Mouse (Mus musculus) MEL (cell line): Measurements from ENCODE around the gene Pou3f1. TPM values are rescaled to one million over a fixed set of nuclear protein-coding genes. Genes with fewer than 3 reads are reported as not detected.

Experiments
- DNase-seq: peaks from one replicate; pipeline ENCODE4 v3.0.0; 2011; ENCODE audit warnings: low read depth, low spot score
- H3K27ac ChIP-seq: 2 replicates; pipeline ENCODE4 v1.5.1; 2012; ENCODE audit warnings: low read depth, mild to moderate bottlenecking, control low read depth, low read length, moderate library complexity; ENCODE audit not compliant: control insufficient read depth
- H3K27me3 ChIP-seq, 2 experiments: fragments of 150-350 bp in 1 of 2; sonication (generic) in 1 of 2; 2 replicates each; pipeline ENCODE4 v1.6.1; 2012; ENCODE audit warnings: low read length in 2 of 2, mild to moderate bottlenecking in 2 of 2, improper control_type of control experiment in 1 of 2, moderate library complexity in 1 of 2; ENCODE audit not compliant: insufficient read depth in 2 of 2, control insufficient read depth in 1 of 2
- H3K36me3 ChIP-seq, 2 experiments: 2 replicates each; pipeline ENCODE4 v1.6.1; 2012 to 2014; ENCODE audit warnings: low read length in 2 of 2, improper control_type of control experiment in 1 of 2, inconsistent platforms in 1 of 2, mild to moderate bottlenecking in 1 of 2; ENCODE audit not compliant: insufficient read depth in 2 of 2, control insufficient read depth in 1 of 2
- H3K4me1 ChIP-seq, 2 experiments: fragments of 150-350 bp in 1 of 2; sonication (generic) in 1 of 2; 2 replicates each; pipeline ENCODE4 v1.6.1; 2012; ENCODE audit warnings: low read length in 2 of 2, improper control_type of control experiment in 1 of 2, mild to moderate bottlenecking in 1 of 2; ENCODE audit not compliant: insufficient read depth in 2 of 2, control insufficient read depth in 1 of 2
- H3K4me3 ChIP-seq, 2 experiments: fragments of 150-350 bp in 1 of 2; sonication (generic) in 1 of 2; 2 replicates each; pipeline ENCODE4 v1.5.1; 2012; ENCODE audit warnings: low read depth in 2 of 2, low read length in 2 of 2, mild to moderate bottlenecking in 2 of 2, moderate library complexity in 2 of 2, control low read depth in 1 of 2, improper control_type of control experiment in 1 of 2; ENCODE audit not compliant: control insufficient read depth in 1 of 2, insufficient read depth in 1 of 2
- H3K79me2 ChIP-seq: 2 replicates; pipeline ENCODE4 v1.6.1; 2012; ENCODE audit warnings: mild to moderate bottlenecking, low read length, moderate library complexity; ENCODE audit not compliant: control insufficient read depth, poor library complexity, insufficient read depth
- H3K9ac ChIP-seq: 2 replicates; pipeline ENCODE4 v1.6.1; 2012; ENCODE audit warnings: low read depth, mild to moderate bottlenecking, control low read depth, low read length, moderate library complexity; ENCODE audit not compliant: control insufficient read depth, poor library complexity, severe bottlenecking
- H3K9me3 ChIP-seq: fragments of 150-350 bp; sonication (generic); replicated peaks from 2 replicates; pipeline ENCODE4 v1.6.1; 2012; ENCODE audit warnings: mild to moderate bottlenecking, low read length, improper control_type of control experiment, moderate library complexity; ENCODE audit not compliant: insufficient read depth
- CHD2 ChIP-seq: IDR thresholded peaks from 2 replicates; pipeline ENCODE4 v1.6.1; 2011; ENCODE audit warnings: low read length, improper control_type of control experiment
- E2F4 ChIP-seq: IDR thresholded peaks from 2 replicates; pipeline ENCODE4 v1.6.1; 2011; ENCODE audit warnings: low read depth, low read length, improper control_type of control experiment, borderline replicate concordance
- ELF1 ChIP-seq: IDR thresholded peaks from 2 replicates; pipeline ENCODE4 v1.6.1; 2014; ENCODE audit warnings: low read depth, mild to moderate bottlenecking, inconsistent platforms, low read length, improper control_type of control experiment, moderate library complexity
- EP300 ChIP-seq, 2 experiments: IDR thresholded peaks; 2 replicates each; pipeline ENCODE4 v1.6.1; 2011; ENCODE audit warnings: improper control_type of control experiment in 2 of 2, low read length in 2 of 2, low read depth in 1 of 2, mild to moderate bottlenecking in 1 of 2
- GABPA ChIP-seq: IDR thresholded peaks from 2 replicates; pipeline ENCODE4 v1.6.1; 2012; ENCODE audit warnings: low read depth, mild to moderate bottlenecking, inconsistent platforms, low read length, improper control_type of control experiment, moderate library complexity
- GATA1 ChIP-seq: IDR thresholded peaks from 2 replicates; pipeline ENCODE4 v1.6.1; 2011; ENCODE audit warnings: low read depth, low read length, improper control_type of control experiment
- HCFC1 ChIP-seq: IDR thresholded peaks from 2 replicates; pipeline ENCODE4 v1.6.1; 2012; ENCODE audit warnings: low read depth, mild to moderate bottlenecking, inconsistent platforms, low read length, improper control_type of control experiment, moderate library complexity
- MAFK ChIP-seq: IDR thresholded peaks from 2 replicates; pipeline ENCODE4 v1.6.1; 2011; ENCODE audit warnings: low read depth, mild to moderate bottlenecking, low read length, improper control_type of control experiment, borderline replicate concordance
- MAZ ChIP-seq: IDR thresholded peaks from 2 replicates; pipeline ENCODE4 v1.6.1; 2012; ENCODE audit warnings: low read depth, mild to moderate bottlenecking, inconsistent platforms, low read length, improper control_type of control experiment
- MYB ChIP-seq: IDR thresholded peaks from 2 replicates; pipeline ENCODE4 v1.6.1; 2011; ENCODE audit warnings: mild to moderate bottlenecking, low read depth, low read length, improper control_type of control experiment
- MYC ChIP-seq: IDR thresholded peaks from 2 replicates; pipeline ENCODE4 v1.6.1; 2011; ENCODE audit warnings: low read depth, mild to moderate bottlenecking, low read length, improper control_type of control experiment, moderate library complexity
- NELFE ChIP-seq: IDR thresholded peaks from 2 replicates; pipeline ENCODE4 v1.6.1; 2011; ENCODE audit warnings: low read depth, low read length, improper control_type of control experiment
- NRF1 ChIP-seq: IDR thresholded peaks from 2 replicates; pipeline ENCODE4 v1.6.1; 2014; ENCODE audit warnings: low read depth, mild to moderate bottlenecking, inconsistent platforms, low read length, improper control_type of control experiment, moderate library complexity; ENCODE audit not compliant: poor library complexity, insufficient read depth, severe bottlenecking
- POLR2A ChIP-seq, 2 experiments: IDR thresholded peaks; 2 replicates each; pipeline ENCODE4 v1.6.1; 2011 to 2012; ENCODE audit warnings: low read length in 2 of 2, mild to moderate bottlenecking in 2 of 2, control low read depth in 1 of 2, improper control_type of control experiment in 1 of 2, low read depth in 1 of 2, moderate library complexity in 1 of 2; ENCODE audit not compliant: control insufficient read depth in 1 of 2, insufficient read depth in 1 of 2, poor library complexity in 1 of 2
- POLR2AphosphoS5 ChIP-seq: IDR thresholded peaks from 2 replicates; pipeline ENCODE4 v1.6.1; 2012; ENCODE audit warnings: low read depth, borderline replicate concordance, mild to moderate bottlenecking, inconsistent platforms, low read length, moderate library complexity, mixed read lengths
- RCOR1 ChIP-seq: IDR thresholded peaks from 2 replicates; pipeline ENCODE4 v1.6.1; 2012; ENCODE audit warnings: low read depth, mild to moderate bottlenecking, inconsistent platforms, low read length, improper control_type of control experiment
- SMC3 ChIP-seq: IDR thresholded peaks from 2 replicates; pipeline ENCODE4 v1.6.1; 2011; ENCODE audit warnings: low read depth, low read length, improper control_type of control experiment
- TCF12 ChIP-seq: IDR thresholded peaks from 2 replicates; pipeline ENCODE4 v1.6.1; 2014; ENCODE audit warnings: low read depth, mild to moderate bottlenecking, inconsistent platforms, low read length, improper control_type of control experiment, moderate library complexity
- UBTF ChIP-seq: IDR thresholded peaks from 2 replicates; pipeline ENCODE4 v1.6.1; 2012; ENCODE audit warnings: low read depth, mild to moderate bottlenecking, inconsistent platforms, low read length, improper control_type of control experiment, moderate library complexity, borderline replicate concordance; ENCODE audit not compliant: insufficient read depth
- ZMIZ1 ChIP-seq: IDR thresholded peaks from 2 replicates; pipeline ENCODE4 v1.6.1; 2012; ENCODE audit warnings: low read depth, mild to moderate bottlenecking, inconsistent platforms, low read length, improper control_type of control experiment, moderate library complexity
- ZNF384 ChIP-seq: IDR thresholded peaks from 2 replicates; pipeline ENCODE4 v1.6.1; 2012; ENCODE audit warnings: low read depth, mild to moderate bottlenecking, inconsistent platforms, low read length, improper control_type of control experiment
- polyA plus RNA-seq, 2 experiments: library from polyadenylated mRNA; stranded (reverse) in 1 of 2; unstranded in 1 of 2; fragments of >175 nt in 1 of 2; fragments of >200 nt in 1 of 2; gene quantifications; 2 replicates each; pipeline versions ENCODE4 v1.2.1 to v1.2.4; 2012; ENCODE audit warnings: low replicate concordance in 2 of 2, low read depth in 1 of 2; ENCODE audit not compliant: insufficient read length in 2 of 2, insufficient read depth in 1 of 2, missing spikeins in 1 of 2
- total RNA-seq: library from RNA; depleted of rRNA; stranded (reverse); fragments of 300-350 nt; gene quantifications from 2 replicates; pipeline ENCODE4 v1.2.3, GENCODE M21; 2012

Gene Pou3f1
- total and polyA plus RNA-seq, 3 experiments = not detected

DNA sequence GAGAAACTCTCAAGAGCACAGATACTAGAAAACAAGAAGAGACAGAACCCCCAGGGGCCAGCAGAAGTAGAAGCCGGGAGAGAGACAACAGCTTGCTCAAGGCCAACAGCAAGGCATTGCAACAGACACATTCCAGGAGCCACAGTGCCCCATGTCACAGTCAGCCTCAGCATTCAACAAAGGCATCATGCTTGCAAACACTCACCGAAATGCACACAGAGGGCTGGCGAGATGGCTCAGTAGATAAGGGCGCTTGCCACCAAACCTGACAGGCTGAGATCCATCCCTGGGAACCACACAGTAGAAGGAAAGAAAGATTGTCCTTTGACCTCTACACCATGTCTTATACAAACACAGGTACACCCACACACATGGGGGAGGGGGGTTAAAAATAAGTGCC lies 44.8 kb upstream of the Pou3f1 start:
- peaks cover 0 to 8% of the 10 kb centered on the region in 2 experiments; a peak in 2 of 4 replicates for H3K36me3 ChIP-seq
- H3K79me2 ChIP-seq = no peaks in the 10 kb centered on the region
- H3K27me3 ChIP-seq = no peaks in the 10 kb centered on the region; a peak in 1 of 4 replicates

DNA sequence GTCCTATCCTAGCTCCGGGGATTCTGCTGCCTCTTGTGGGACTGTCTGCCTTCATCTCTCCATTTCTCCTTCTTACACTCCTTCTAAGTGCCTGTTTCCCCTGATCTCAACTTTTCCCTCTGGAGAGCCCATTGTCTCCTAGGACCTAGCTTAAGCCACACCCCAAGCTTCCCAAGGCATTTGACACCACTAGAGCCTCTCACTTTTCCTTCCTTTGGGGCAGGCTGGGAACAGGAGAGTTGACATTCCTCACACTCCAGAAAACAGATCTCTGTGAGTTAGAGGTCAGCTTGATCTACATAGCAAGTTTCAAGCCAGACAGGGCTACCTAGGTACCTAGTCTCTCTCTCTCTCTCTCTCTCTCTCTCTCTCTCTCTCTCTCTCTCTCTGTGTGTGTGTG lies 42.4 kb upstream of the Pou3f1 start:
- no peak overlapping the region for H3K27ac ChIP-seq
- H3K27me3 ChIP-seq = no peaks in the 10 kb centered on the region; a peak in 1 of 4 replicates
- H3K9me3 ChIP-seq = no peaks in the 10 kb centered on the region

More for the DNA sequence above, 44.8 kb upstream of the Pou3f1 start:
- H3K4me1 ChIP-seq = peaks cover 3 to 8% of the 10 kb centered on the region in 2 experiments
- DNase-seq = no peak
- H3K27ac ChIP-seq = no peak overlapping the region
- TF ChIP-seq POLR2AphosphoS5 (no peak), GABPA (no peak), MAZ (no peak), CHD2 (no peak), NRF1 (no peak), ELF1 (no peak), RCOR1 (no peak), SMC3 (no peak), GATA1 (no peak), MYC (no peak), HCFC1 (no peak), E2F4 (no peak), NELFE (no peak), TCF12 (no peak), UBTF (no peak), ZNF384 (no peak), EP300 (IDR thresholded peaks at IDR 0.05; ENCODE audit: low read depth in 1 of 2, low read length in 2 of 2) (no peak), POLR2A (IDR thresholded peaks at IDR 0.05; ENCODE audit: control insufficient read depth in 1 of 2, insufficient read depth in 1 of 2, low read depth in 1 of 2, low read length in 2 of 2, poor library complexity in 1 of 2) (no peak), MYB (no peak)
- TF ChIP-seq, all 39 proteins: peak for 0
- no peak overlapping the region for H3K4me3 ChIP-seq
- no peaks in the 10 kb centered on the region for H3K9me3 ChIP-seq
- H3K9ac ChIP-seq = no peak overlapping the region

More for the DNA sequence above, 42.4 kb upstream of the Pou3f1 start:
- no peak for TF ChIP-seq ZMIZ1
- no peak for TF ChIP-seq ZNF384
- no peak for TF ChIP-seq POLR2A (IDR thresholded peaks at IDR 0.05; ENCODE audit: control insufficient read depth in 1 of 2, insufficient read depth in 1 of 2, low read depth in 1 of 2, low read length in 2 of 2, poor library complexity in 1 of 2)
- TF ChIP-seq MAFK = no peak
- TF ChIP-seq TCF12 = no peak
- TF ChIP-seq, all 39 proteins: peak for 0
- H3K4me1 ChIP-seq = no peaks in the 10 kb centered on the region
- H3K79me2 ChIP-seq = no peaks in the 10 kb centered on the region
- no peak overlapping the region for H3K4me3 ChIP-seq
- no peak overlapping the region for H3K9ac ChIP-seq
- H3K36me3 ChIP-seq = no peaks in the 10 kb centered on the region
- no peak for DNase-seq
